Mouse (Mus musculus) urinary bladder, postnatal 36 days (tissue): ENCODE data around the gene Sema3b.
A peak's percentile ranks its signal among the peaks of the same experiment; 100 is the strongest.

Experiments
- DNase-seq, 2 experiments: peaks; one replicate each; pipeline ENCODE4 v3.0.0; 2022; ENCODE audit warnings: low spot score in 2 of 2, mixed read lengths in 1 of 2

Gene Sema3b

DNA sequence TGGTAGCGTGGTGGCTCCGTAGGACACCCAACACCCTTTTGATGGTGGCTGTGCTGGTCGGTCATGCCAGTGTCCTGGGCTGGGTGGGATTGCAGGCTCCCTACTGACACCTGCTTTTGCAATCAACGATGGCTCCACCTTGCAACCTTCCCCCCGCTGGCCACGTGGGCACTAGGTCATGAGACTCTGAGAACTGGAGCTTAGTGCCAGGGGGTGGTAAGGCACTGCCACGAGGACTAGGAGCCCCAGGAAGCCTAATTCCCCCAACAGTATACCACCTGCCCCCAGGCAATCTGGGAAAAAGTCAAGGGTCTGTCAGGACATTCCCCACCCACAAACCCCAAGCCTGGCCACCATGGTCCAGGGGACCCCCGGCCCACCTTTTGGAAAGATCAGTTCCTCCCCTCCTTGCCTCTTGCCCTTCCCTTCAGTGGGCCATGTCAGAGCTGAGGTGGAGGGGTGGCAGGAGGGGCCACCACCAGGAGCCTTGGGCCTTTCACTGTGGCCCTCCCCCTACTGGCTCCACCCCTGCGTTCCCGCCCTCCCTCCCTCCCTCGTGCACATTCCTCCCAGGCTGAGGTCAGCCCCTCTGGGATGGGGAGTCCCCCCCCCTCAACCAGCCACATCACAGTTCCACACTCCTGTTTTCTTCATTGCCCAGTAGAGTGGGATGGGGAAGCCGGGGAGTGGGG lies at the start of gene Sema3b:
Sema3b (minus strand) TSS at position 489 of the 692 bp plus-strand sequence.
- DNase-seq = no peak

DNA sequence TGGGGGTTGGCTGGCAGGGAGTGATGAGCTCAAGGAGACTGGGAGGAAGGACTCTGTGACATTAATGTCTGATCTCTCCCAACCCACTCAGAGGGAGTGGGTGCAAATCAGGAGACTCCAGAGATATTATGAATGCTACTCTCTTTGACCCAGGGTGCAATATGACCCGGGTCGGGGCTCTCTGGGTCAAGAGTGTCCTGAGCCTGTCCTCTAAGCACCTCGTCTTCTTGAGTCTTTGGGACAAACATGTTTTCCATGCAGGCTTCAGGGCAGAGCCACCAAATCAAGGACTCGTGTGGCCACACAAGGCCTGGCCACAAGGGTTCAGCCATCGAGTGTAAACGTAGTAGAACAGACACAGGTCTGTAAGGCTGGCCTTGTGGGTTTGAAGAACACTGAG lies 49.1 kb upstream of the Sema3b start:
- no peak for DNase-seq

DNA sequence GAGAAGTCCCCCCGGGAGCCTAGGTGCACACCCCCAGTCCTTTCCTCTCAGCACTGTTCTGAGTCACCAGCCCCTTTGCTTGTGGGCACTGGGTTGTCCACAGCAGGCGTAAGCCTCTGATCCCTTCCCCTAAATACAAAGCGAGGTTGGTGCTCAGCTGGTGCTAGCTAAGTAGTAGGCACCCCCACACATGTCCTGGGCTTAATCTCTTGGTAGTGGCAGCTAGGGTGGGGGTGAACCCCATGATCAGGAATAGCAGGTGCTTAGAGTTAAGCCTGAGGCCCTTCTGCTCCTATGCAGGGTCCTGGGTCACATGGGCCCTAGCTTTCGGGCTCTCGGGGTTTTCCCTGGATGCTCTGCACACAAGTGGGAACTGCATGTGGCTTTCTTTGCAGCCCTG lies 48.1 kb upstream of the Sema3b start:
- DNase-seq = no peak

DNA sequence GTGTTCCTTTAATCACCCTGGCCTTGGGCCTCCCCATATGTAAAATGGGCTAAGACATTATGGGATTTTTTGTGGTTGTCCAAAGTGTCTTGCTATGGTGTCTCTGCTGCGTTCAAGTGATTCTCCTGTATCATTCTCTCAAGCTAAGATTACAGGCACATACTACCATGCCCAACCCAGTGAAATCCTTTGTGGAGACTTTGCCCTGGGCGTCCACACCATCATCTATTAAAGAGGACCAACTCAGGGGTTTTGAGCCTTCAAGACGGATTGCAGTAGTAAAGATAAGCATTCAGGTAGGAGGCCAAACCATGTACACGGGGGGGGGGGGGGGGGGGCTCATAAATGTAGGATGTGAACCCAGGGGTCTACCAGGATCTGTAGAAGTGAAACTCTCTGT lies 45.6 kb upstream of the Sema3b start:
- DNase-seq = no peak

DNA sequence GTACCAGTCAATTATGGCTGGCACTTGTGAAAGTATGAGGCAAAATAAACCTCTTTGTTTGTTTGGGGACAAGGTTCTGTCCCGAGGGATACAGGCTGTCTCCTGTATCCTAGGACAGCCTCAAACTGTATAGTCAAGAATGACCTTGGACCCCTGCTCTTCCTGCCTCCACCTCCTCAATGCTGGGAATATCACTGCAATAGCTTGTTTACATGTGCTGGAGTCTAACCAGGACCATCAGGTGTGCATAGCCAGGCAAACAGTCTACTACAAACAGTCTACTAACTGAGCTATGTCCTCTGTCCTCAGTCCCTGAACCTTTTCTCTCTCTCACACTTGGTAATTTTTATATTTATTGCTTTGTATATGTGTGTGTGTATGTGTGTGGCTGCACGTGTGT lies 44.4 kb upstream of the Sema3b start:
- no peak for DNase-seq

DNA sequence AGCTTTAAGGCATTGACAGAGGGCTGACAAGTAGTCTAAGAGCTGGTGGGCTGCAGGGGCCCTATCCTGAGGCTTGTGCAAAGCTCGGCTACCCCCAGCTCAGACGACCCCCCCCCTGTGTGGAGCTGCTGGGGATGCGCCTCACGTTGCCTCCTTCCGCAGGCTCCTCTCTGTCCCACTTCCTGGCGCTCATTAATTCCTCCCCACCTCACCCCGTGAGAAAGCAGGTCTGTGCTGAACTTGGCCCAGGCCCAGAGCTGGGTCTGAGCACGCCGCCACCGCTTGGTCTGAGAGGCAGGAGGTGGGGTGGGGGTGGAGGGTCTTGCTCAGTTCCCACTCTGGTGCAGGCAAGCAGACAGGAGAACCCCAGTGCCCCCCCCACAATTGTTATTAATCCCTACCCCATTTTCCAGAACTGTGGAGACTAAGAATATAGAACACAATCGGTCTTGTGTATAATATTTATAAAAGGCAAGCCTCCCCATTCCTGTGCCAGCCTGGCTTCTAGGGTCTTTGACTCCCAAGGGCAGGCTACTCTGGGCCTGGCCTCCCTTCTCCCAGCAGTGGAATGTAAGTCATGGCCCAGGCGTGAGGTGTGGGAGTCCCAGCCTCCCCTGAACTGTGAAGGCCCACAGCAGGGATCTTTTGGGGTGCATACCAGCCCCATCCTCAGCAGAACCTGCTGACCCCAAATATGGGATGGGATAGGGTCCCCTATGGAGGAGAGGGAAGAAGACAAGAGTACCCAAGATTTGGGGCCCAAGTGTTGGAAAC lies 41.9 kb upstream of the Sema3b start:
- DNase-seq = no peak

DNA sequence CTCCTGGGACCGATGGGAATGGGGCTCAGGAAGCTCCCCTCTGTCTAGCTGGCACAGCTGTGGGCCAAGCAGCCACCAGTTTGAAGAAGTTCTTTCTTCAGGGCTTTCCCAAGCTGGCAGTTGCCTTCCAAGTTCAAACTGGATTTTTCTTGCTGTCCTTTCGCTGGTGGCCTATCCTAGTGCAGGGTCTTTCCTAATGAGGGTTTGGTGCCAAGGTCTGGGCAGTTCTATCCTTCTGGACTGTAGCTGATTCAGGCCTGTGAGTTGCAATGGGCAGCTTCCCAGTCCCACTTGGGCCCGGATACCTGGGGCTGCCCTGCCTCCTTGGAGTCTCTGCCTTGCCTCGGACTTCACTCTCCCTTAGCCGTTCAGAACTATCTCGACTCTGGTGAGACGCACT lies 41.2 kb upstream of the Sema3b start:
- DNase-seq = no peak

DNA sequence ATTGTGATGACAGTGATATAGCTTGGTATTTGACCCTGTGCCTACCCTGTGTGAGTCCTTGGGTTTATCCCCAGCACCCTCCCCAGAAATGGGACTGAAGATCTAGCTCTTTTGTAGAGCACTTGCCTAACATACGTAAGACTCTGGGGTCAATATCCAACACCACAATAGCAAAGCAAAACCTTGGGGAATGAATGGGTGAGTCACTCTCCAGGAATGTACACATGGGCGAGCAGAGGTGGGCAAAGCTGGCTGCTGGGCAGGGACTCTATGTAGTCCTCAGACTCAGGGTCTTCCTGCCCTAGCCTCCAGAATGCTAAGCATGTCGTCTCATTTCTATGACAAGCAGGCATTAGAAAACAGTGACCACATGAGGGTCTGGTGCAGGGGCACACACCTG lies 39.7 kb upstream of the Sema3b start:
- DNase-seq = no peak

DNA sequence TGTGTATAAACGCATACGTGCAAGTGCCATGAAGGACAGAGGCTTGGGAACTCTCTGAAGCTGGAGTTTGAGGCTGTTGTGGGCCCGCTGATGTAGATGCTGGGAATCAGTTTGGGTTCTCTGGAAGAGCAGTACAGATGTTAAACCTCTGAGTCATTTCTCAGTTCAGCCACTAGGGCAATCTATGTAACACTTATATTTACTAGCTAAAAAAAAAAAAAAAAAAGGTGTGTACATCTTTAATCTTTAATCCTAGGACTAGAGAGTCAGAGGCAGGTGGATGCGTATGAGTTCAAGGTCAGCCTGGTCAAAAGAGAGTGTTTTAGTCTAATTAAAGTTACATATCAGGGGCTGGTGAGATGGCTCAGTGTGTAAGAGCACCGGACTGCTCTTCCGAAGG lies 37.9 kb upstream of the Sema3b start:
- DNase-seq = no peak

DNA sequence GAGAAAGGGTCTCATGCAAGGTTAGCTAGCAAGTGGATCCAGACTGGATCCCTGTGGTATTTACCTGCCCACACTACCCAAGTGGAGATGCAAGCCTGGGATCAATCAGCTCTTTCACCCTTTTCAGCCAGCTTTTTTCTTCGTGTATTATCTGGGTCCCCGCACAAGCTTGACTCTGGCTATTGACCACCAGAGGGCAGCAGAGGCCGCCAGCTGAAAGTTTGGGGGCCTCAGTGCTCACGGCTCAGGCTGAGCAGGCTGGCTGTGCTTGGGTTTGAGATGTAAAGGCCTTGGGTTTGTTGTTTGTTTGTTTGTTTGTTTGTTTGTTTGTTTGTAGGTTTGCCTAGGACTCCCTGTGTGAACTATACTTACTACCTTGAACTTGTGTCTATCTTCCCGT lies 36.5 kb upstream of the Sema3b start:
- peak; percentile 55 to 69 for DNase-seq

DNA sequence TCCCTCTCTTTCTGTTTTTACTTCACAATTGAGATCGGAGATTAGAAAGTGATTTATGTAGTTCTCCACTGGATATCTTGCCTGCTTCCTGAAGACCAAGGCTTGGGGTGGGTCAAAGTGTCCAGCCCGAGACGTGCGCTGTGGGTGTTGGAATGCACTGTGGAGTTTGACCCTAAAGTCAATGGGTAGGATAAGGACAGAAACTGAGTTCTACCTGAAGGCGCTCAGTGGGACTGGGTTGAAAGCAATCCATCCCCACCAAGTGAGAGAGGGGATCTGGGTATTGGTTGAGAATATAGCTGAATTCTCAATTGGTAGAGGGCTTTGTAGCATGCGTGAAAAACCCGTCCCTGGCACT lies 36.1 kb upstream of the Sema3b start:
- DNase-seq = no peak

DNA sequence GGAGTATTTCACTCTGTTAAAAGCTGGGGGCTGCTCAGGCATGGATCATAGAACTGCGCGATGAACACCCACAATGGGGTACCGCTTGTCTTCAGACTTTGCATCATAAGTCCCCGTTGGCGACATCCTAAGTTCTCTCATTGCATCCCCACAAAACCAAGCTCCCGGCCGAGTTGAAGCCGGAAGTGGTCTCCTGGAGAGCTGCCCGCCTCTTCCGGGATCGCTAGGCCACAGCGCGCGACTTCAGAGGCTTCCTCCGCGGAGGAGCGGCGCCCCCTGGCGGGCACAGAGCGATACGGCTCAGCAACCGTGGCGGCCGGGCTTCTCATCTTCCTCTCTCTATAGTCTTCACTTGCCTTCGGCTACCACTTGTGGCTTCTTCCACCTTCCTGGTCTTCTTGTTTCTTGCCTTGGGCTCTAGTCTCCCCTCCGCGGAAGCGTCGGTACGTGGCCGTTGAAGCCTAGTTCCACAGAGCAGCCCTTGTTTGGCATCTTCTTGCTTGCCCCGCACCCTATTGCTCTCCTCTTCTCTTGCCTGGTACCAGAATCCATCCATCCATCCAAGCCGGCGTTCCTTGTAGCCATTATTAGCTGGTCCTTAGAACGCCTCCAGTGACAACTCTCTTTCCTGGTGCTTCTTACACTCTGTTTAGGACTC lies 35.6 kb upstream of the Sema3b start:
- DNase-seq = peak; percentile 85 to 89

DNA sequence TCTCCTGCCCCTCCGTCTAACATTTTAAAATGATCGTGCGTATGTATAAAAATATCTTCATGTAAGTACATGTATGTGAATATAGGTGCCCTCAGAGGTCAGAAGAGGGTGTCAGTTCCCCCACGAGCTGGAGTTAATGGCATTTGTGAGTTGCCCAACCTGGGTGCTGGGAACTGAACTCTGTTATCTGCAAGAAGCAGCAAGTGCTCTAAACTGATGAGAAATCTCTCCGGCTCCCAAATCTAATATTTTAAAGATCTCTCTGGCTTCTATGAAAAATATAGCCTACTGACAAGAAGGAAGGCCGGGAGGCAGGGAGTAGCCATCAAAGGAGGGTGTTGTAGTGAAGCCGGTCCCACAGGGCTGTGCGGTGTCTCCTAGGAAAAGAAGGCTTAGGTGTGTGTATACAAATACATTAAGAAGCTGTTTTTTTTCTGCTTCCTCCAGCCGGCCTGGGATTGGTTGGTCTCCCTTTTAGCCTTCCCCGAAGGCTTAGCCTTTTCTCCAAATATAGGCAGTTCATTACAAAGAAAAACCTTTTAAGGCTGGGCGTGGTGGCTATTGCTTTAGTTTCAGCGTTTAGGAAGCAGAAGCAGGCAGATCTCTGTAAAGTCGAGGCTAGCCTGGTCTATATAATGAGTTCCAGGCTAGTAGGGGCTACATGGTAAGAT lies 34.6 kb upstream of the Sema3b start:
- DNase-seq = no peak

DNA sequence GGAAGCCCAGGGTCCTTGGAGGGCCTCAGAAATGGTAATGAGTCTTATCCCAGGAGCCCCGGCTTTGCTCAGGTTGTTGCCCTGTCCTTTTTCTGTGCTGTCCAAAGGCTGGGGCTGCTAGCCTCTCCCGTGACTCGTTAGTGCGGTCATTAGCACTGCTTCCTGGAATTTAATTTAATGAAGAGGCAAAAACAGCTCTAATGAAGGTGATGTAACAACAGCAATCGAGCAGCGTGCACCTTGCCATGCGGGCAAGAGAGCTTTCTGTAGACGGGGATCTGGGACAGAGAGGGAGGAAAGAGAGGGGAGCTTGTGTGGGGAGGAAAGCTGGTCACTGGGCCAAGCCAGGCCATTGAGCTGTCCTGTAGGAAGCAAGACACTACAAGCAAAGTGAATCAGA lies 32.6 kb upstream of the Sema3b start:
- DNase-seq = no peak

DNA sequence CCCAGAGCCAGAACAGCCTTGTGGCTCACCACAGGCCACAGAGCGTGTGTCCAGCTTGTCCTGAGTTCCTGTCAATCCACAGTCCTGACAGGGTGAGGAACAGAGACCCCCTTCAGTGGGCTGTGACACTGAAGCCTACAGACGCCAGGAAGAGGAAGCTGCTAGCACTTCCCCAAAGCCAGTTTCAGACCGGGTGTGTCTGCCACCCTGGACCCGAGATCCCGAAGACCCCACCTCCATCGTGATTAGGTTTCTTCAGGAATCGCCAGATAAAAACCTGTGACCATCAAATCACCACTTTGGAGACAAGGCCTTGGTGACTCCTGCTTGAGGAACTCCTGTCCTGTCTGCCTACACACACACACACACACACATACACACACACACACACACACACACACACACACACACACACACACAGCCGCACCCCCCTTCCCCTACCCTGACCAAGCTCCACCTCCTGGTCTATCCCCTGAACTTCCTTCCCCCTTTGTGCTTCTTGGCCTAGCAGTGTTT lies 31.3 kb upstream of the Sema3b start:
- no peak for DNase-seq

DNA sequence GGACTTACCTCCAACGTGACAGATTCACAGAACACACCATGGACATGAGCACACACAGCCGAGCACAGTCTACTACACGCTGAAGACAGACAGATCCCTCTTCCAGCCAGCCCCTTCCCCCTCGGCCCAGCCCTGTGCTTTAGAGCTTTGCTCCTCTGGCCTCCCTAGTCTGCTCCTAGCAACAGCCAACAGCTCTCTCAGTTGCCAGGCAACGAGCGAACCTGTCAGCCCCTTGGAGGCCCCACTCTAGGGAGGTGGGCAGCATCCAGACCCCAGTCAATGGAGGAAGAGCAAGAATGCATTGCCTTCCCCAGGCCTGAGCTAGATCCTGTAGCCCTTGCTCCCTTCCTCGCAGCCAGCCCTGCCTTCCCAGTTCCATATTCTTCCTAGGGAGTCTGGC lies 28.0 kb upstream of the Sema3b start:
- DNase-seq = no peak

DNA sequence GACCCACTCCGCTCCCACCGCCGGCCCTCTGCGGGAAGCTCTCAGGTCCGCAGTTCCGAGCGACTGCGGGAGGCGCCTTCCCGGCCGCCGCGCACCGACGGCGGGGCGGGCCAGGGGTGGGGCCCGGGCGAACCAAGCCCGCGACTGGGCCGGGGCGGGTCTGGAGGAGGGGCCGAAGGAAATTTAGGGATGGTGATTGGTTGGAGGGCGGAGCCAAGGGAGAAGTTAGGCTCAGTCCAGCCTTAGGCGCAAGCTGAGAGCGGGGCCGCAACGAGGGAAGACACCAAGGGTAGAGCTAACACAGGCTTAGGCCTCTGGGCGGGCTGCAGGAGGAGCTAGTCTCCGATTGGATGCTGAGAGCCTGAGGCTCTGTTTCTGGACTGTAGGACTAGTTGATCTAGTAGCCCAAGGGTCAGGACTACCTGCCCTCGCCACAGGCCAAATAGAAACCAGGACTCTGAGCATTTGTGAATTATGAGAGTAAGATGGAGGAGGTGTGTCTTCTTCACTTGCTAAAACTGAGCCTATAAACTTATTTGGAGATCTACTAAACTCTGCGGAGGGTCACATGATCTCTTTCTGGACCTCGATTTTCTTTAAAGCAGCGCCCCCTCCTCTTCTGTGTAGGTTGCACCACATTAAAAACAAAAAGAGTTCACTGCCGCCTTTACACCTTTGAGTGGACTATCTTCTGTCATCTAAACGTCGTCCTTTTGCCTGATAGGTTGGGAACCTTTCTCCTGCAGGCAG lies 26.4 kb upstream of the Sema3b start, which contains the start of gene Gnai2:
Gnai2 (minus strand) TSS at position 89 of the 750 bp plus-strand sequence.
- peak; percentile 97 for DNase-seq

DNA sequence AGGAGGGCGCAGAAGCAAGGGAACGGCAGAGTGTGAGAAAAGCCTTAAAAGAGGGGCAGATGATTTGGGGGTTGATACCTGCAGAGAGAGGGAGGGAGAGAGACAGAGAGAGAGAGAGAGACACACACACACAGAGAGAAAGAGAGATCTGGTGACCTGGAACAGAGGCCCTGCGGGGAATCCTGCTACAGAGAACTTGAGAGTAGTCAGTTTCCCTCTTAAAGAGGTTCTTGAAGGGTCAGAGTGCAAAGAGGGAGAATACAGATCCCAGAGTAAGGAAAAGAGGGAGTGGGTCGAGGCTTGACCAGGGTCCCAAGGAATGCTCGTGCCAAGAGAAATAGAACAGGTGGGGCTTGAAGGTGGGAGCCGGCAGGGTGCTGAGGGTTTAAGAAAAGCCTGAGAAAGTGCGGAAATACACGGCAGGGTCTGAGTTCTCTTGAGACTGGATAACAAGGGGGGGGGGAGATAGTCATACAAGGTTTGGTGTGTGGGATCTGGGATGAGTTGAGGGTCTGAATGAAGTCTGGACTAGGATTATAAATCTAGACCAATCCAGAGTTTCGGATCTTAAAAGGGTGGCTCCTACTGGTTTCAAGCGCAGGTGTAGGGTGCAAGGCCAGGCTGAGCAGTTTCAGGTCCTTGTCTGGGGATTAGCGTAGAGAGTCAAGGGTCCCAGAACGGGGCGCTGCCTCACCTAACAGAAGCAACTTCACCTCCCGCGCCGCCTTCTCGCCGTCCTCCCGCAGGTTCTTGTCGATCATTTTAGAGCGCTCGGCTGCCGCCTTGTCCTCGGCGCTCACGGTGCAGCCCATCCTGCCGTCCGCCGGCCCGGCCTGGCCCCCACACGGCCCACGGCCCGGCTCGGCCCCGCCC lies 25.6 kb upstream of the Sema3b start:
- DNase-seq = no peak

DNA sequence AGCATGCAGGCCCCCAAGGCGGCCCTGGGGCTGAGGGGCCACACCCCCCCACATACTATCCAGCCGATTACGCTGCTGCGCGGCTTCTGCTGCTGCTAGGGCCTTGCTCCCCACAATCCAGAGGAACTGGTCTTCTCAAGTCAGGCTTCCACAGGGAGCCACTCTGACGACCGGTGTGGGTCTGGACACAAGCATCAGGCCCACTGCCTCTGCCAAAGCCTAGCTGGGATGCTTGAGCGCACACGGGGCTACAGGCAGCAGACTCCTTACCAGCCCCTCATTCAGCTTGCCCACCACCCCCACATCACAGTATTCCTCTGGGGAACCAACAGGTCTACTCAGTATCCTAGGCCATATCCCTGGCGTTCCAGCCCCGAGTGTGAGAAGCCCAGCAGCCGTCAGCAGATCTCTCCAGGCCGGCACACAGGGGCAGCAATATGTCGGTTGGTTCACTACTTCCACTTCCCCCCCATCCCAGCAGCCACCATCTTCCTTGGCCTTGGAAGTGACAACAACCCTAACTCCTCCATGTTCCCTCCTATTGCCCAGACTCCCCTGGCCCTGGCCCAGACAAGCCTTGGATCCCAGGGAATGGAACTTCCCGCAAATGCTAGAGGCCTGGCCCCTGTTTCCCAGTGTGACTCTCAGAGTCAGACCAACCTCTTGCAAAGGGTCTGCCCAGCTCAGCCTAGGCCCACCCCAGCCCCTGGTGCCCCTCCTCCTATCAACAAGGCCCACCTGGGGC lies 24.8 kb upstream of the Sema3b start:
- DNase-seq = peak in 1 of 2 experiments; percentile 34
